Mouse (Mus musculus) kidney, adult 2 months (tissue): ENCODE data around the gene B3gnt7. TPM values are rescaled to one million over a fixed set of nuclear protein-coding genes. Genes with fewer than 3 reads are reported as not detected.

Source experiments
- DNase-seq: peaks from one replicate; pipeline ENCODE4 v3.0.0; 2021
- H3K27ac ChIP-seq: fragments of 200-500 bp; 2 replicates; pipeline ENCODE4 v1.5.1; 2012; ENCODE audit warnings: low read depth, low read length, control low read depth, inconsistent platforms; ENCODE audit not compliant: insufficient read depth
- H3K27me3 ChIP-seq: fragments of 200-500 bp; replicated peaks from 2 replicates; pipeline ENCODE4 v1.6.1; 2012; ENCODE audit warnings: mild to moderate bottlenecking, moderate library complexity, low read length, inconsistent platforms; ENCODE audit not compliant: control insufficient read depth, insufficient read depth
- H3K36me3 ChIP-seq: fragments of 200-500 bp; 2 replicates; pipeline ENCODE4 v1.6.1; 2012; ENCODE audit warnings: mild to moderate bottlenecking, moderate library complexity, low read length, inconsistent platforms; ENCODE audit not compliant: control insufficient read depth, insufficient read depth
- H3K4me1 ChIP-seq: fragments of 200-500 bp; 2 replicates; pipeline ENCODE4 v1.6.1; 2011; ENCODE audit warnings: low read length; ENCODE audit not compliant: control insufficient read depth, insufficient read depth
- H3K4me3 ChIP-seq: fragments of 200-500 bp; 2 replicates; pipeline ENCODE4 v1.5.1; 2011; ENCODE audit warnings: mild to moderate bottlenecking, low read depth, low read length, control low read depth; ENCODE audit not compliant: insufficient read depth
- CTCF ChIP-seq: fragments of 200-500 bp; conservative IDR thresholded peaks from 2 replicates; pipeline ENCODE4 v1.5.1; 2011; ENCODE audit warnings: low read depth, mild to moderate bottlenecking, control low read depth, low read length, moderate library complexity, mixed read lengths; ENCODE audit not compliant: insufficient read depth, insufficient read length
- POLR2A ChIP-seq: fragments of 200-500 bp; IDR thresholded peaks from one replicate; pipeline ENCODE4 v1.6.1; 2011; ENCODE audit warnings: low read depth, low read length, control low read depth
- WGBS: fragments of 180-500 bp; shearing (Covaris S2); methylation state at CpG from one replicate; pipeline ENCODE4 v1.1.7; 2018; 5-methylcytosine and 5-hydroxymethylcytosine counted together
- polyA plus RNA-seq: library from polyadenylated mRNA; depleted of rRNA; stranded (reverse); fragments of >200 nt; gene quantifications from 2 replicates; pipeline ENCODE4 v1.2.3, GENCODE M21; 2012

B3gnt7 gene
- polyA plus RNA-seq, 1 experiment, result 9.6 TPM

GRCm38 (mm10) chr1:86268492-86269189, 34.0 kb upstream of the B3gnt7 start:
- no peaks in the 10 kb centered on the region for H3K27me3 ChIP-seq
- DNase-seq, result no peak
- TF ChIP-seq CTCF (no peak), POLR2A (no peak)
- H3K4me1 ChIP-seq, result no peaks in the 10 kb centered on the region
- no peaks in the 10 kb centered on the region for H3K36me3 ChIP-seq
- 88% methylated on average over 9 of the region's 9 CpGs for WGBS
- H3K27ac ChIP-seq, result no peak overlapping the region
- no peak overlapping the region for H3K4me3 ChIP-seq

GRCm38 (mm10) chr1:86269190-86269508, 33.5 kb upstream of the B3gnt7 start:
- Histone ChIP-seq H3K4me1 (no peaks in the 10 kb centered on the region), H3K27me3 (no peaks in the 10 kb centered on the region), H3K4me3 (no peak overlapping the region), H3K36me3 (no peaks in the 10 kb centered on the region), H3K27ac (no peak overlapping the region)
- no peak for TF ChIP-seq CTCF
- TF ChIP-seq POLR2A, result no peak
- no peak for DNase-seq
- WGBS, result 70% methylated on average over 4 of the region's 4 CpGs

GRCm38 (mm10) chr1:86271707-86272106, 30.9 kb upstream of the B3gnt7 start:
- Histone ChIP-seq H3K4me1 (no peaks in the 10 kb centered on the region), H3K4me3 (no peak overlapping the region), H3K27ac (no peak overlapping the region), H3K27me3 (no peaks in the 10 kb centered on the region), H3K36me3 (no peaks in the 10 kb centered on the region)
- TF ChIP-seq POLR2A (no peak), CTCF (no peak)
- WGBS, result 66% methylated on average over 6 of the region's 6 CpGs
- DNase-seq, result peak; percentile 26

- Histone ChIP-seq H3K27me3 (no peaks in the 10 kb centered on the region), H3K4me1 (no peaks in the 10 kb centered on the region), H3K36me3 (no peaks in the 10 kb centered on the region), H3K27ac (no peak overlapping the region), H3K4me3 (no peak overlapping the region)
- TF ChIP-seq CTCF, result no peak
- TF ChIP-seq POLR2A, result no peak
- WGBS, result 84% methylated on average over 5 of the region's 5 CpGs
- no peak for DNase-seq
Observed at GRCm38 (mm10) chr1:86277055-86277454, 25.6 kb upstream of the B3gnt7 start.

- no peak overlapping the region for H3K27ac ChIP-seq
- 59% methylated on average over 11 of the region's 11 CpGs for WGBS
- no peak overlapping the region for H3K4me3 ChIP-seq
- no peaks in the 10 kb centered on the region for H3K36me3 ChIP-seq
- TF ChIP-seq POLR2A, result no peak
- no peak for TF ChIP-seq CTCF
- H3K4me1 ChIP-seq, result no peaks in the 10 kb centered on the region; the same call in 1 of the 2 replicates
- H3K27me3 ChIP-seq, result no peaks in the 10 kb centered on the region
- DNase-seq, result peak; percentile 49
Observed at GRCm38 (mm10) chr1:86281781-86282536, 20.7 kb upstream of the B3gnt7 start.

- peak; percentile 67 for DNase-seq
- WGBS, result 43% methylated on average over 5 of the region's 5 CpGs
- no peak overlapping the region for H3K4me3 ChIP-seq
- no peaks in the 10 kb centered on the region; the same call in 1 of the 2 replicates for H3K4me1 ChIP-seq
- no peak overlapping the region for H3K27ac ChIP-seq
- H3K27me3 ChIP-seq, result no peaks in the 10 kb centered on the region
- TF ChIP-seq CTCF (no peak), POLR2A (no peak)
- H3K36me3 ChIP-seq, result no peaks in the 10 kb centered on the region
Observed at GRCm38 (mm10) chr1:86284101-86284500, 18.5 kb upstream of the B3gnt7 start.

- 85% methylated on average over 6 of the region's 6 CpGs for WGBS
- no peak for TF ChIP-seq CTCF
- no peak for TF ChIP-seq POLR2A
Observed at GRCm38 (mm10) chr1:86285295-86285694, 17.3 kb upstream of the B3gnt7 start.

More at GRCm38 (mm10) chr1:86285295-86285694, 17.3 kb upstream of the B3gnt7 start:
- H3K36me3 ChIP-seq, result no peaks in the 10 kb centered on the region
- no peaks in the 10 kb centered on the region for H3K27me3 ChIP-seq
- DNase-seq, result no peak
- H3K27ac ChIP-seq, result no peak overlapping the region
- no peaks in the 10 kb centered on the region; the same call in 1 of the 2 replicates for H3K4me1 ChIP-seq
- H3K4me3 ChIP-seq, result no peak overlapping the region
